Mouse (Mus musculus) lung, postnatal 4 days (tissue): ENCODE measurements around the gene Trim6.
"Not testable (repeated sequence)": the region's sequence is repeated elsewhere in the genome, so short reads cannot be mapped to it uniquely, and the experiment has no call there.

ENCODE experiments used
- DNase-seq, 2 experiments: peaks; one replicate each; pipeline ENCODE4 v3.0.0; 2021

Gene Trim6

DNA sequence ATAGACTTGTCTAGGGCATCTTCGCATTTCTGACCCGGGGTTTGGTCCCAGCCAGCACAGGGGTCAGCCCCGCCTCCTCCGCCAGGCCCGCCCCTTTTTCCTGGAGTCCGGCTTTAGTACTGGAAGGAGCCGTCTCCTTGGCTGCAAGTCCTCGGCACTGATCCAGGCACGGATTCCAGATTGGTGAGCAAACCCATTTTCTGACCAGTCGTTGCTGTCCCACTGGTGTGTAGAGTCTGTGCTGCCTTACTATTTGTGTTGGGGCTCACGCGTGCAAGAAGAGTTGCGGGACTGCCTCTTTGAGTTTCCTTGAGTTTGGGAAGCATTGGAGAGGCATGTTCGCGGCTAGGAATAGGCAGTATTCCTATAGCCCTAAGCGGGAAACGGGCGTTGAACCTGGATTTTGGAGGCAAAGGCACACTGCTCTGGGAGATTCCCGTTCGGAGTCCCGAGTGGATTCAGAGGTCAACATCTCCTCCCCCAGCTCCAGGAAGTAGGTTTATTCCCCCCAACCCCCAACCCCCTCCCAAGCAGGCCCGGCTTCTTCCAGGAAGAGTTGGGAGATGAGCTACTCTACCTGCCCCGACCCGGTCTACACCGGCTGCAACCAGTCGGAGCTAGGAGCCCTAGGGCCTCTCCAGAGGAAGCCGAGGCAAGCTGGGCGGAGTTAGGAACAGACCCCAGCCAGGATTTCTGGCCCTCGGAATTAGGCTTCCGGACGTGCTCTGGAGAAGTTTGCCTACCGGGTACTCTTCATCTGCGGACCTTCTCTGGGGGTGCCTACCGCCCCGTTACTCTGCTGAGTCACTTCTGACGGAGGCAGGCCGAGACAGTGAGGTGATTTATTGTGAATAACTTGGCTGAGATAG, at the start of gene Trim6:
Trim6 (plus strand) TSS at position 93 of the 869 bp plus-strand sequence.
- DNase-seq: peak; percentile 81 to 86

DNA sequence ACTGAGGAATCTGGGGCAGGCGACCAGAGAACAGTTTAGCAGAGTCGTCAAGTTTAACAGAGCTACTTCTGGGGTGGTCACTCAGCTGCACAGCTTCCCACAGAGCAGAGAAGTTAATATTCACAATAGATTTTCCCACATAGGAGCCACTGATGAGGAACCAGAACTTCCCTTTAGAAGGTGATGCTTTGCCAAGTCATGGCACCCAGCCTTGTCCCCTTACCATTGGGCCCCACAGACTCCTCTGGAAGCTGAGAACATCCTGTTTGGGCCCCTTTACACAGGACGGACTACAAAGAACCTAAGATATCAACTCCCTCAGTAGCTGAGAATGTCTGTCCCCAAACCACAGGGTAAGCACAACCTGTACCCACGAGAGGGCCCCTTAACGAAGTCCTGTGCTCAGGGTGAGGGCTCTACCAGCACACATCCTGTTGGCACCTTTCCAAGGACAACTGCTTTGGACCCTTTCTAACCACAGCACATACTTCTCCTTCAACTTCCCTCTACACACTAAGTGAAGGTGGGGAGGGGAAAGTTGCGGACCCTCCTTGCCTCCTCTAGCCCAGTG, 48.9 kb upstream of the Trim6 start:
- DNase-seq: no peak

DNA sequence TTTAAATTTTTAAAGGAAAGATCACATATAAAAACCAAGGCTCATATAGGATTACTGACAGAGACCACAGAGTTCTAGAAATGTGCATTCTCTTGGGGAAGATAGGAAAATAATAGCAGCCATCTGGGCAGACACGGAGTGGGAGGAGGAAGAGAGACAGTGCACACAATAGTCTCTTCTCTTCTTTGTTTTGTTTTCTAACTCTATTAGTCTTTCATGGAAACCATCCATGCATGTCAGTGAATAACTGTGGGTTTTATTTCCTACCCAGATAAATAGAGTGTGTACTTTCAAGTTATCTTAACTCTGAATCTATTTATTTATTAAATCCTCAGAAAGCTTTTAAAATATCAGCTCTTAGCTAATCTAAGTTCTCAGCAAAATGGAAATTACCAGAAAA, 43.5 kb upstream of the Trim6 start:
- DNase-seq: no peak

DNA sequence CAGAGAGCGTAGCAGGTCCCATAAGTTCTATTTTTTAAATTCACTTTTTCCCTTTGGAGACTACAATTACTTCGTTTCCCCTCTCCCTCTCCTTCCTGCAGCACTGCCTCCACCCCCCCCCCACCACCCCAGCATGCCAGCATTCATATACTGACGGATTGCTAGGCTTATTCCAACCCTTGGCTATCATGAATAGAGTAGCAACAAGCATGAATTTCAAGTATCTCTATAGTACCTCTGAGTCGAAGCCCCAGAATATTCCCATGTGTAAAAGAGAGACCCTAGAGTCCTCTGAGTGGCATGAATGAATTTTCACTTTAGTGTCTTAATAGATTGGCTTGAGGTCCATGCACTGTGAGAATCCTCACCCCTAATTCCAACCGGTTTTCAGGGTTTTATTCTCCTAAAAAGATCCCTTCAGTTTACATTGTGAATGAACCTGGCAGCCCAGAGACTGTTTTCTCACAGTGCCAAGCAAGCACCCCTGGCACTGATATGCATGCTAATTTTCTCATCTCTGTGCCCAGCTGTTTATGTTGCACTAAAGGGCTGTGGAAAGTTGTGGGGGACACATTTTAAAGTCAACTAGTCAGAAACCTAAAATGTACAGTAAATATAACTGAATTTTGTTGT, 40.1 kb upstream of the Trim6 start:
- DNase-seq: no peak

DNA sequence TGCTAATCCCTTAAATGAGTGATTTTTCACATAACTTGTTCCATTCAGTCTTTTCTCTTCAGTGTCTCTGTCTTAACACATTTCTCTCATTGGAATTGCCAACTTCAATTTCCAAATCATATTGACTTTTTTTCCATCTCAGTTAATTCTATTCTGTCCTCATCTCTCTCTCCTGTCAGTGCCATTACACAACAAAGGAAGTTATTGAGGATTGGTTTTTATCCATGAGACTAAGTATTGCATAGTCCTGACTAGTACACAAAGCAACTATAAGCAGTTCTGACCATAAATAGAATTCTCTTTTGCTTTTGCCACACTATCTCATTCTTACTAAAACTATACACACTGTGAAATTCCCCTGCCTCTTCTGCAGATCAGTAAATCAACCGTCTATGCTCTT, 39.5 kb upstream of the Trim6 start:
- DNase-seq: no peak

DNA sequence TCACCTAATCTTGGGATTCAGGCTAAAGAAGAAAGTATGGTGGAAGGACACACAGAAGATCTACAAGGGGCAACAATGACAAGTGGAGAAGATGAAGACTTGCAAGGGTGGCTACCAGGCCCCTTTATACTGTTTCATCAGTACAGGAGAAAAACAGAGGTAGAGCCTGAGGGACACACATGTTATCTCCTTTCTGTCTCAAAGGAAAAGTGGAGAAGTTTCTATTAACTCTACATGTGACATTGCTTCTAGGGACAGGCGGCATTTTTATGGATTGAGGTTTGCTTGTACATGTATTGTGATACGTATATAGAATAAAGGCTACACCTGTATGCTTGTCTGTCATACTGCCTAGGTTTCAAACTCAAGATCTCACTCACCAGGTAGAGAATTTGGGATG, 35.3 kb upstream of the Trim6 start, which contains the start of gene Olfr648:
Olfr648 (minus strand) TSS at position 101 of the 400 bp plus-strand sequence.
- no peak for DNase-seq

DNA sequence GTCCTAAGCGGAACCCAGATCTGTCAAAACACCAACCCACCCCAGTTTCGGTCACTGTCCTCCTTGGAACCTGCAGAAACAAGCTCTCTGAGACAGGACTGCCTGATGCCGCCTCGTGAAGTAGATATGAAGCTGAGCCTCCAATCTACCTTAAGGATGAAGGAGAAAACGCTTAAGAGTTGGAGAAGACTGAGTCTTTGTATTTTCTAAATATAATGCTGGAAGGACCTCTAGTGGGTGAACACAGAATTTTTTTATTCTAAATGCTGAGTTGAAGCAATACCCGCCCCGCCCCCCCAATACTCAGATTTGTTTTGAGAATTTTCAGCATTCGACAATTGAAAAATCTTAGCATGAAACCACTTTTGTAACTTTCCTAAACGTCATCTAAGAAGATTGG, 27.3 kb upstream of the Trim6 start:
- DNase-seq: no peak

DNA sequence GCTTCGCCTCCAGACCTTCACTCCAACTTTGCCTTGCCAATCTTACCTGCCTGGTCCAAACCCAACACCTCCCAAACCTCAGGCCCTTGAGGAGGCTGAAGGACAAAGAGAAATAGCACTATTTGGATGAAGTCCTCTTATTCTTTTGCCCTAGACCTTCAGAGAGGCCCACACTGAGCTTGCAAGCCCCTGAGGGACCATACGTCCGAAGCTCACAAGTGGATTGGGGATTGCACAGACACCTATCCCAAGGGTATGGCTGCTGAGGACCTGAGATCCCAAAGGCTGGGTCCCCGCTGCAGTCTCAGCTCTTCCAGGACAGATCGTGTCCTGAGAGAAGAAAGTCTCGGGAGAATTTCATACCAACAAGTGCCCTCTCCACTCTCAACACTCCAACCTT, 22.7 kb upstream of the Trim6 start, which contains the start of gene Olfr649:
Olfr649 (minus strand) TSS at position 101 of the 400 bp plus-strand sequence.
- no peak for DNase-seq

DNA sequence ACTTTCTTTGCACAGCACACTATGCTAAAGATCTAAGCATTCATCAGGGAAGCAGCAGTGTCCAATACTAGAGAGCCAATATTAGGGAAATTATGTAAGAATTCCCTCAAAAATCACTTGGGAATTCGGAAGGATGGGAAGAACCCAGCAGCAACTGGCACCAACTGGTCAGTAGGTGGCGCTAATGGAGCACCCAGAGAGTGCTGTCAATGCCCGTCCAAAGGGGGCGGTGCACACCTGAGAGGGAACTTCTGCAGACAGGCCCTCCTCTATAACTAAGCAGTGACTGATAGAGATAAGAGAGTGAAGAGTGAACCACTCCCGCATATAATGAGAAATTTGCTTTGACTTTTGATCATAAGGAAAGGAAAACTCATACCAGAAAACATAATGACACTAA, 18.8 kb upstream of the Trim6 start:
- DNase-seq: peak; percentile 60 to 77

DNA sequence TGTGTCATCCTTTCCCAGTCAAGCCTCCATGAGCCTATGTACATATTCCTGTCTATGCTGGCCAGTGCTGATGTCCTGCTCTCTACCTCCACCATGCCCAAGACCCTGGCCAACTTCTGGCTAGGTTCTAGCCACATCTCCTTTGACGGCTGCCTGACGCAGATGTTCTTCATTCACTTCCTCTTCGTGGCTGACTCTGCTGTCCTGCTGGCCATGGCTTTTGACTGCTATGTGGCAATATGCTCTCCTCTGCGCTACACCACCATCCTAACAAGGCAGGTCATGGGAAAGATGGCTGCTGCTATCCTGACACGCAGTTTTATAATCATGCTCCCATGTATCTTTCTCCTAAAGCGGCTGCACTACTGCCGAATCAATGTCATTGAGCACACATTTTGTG, 12.4 kb upstream of the Trim6 start:
- DNase-seq: peak; percentile 26 to 27

DNA sequence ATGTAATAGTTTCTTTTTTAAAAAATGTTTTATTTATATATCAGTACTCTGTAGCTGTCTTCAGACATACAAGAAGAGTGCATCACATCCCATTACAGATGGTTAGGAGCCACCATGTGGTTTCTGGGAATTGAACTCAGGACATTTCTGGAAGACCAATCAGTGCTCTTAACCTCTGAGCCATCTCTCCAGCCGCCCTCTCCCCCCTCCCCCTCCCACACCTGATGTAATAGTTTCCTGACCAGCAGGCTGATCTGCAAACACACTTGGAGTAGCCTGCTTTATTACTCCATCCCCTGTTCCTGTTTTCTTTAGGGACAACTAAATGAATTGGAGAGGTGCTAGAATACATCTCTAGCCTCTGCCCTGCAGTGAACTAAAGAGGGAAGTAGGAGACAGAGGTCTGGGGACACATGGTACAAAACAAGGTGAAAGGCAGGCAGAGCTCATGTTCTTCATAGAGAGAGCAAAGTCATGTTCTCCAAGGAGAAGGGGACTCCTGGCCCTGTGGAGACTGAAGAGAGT, 2.5 kb upstream of the Trim6 start:
- no peak for DNase-seq

DNA sequence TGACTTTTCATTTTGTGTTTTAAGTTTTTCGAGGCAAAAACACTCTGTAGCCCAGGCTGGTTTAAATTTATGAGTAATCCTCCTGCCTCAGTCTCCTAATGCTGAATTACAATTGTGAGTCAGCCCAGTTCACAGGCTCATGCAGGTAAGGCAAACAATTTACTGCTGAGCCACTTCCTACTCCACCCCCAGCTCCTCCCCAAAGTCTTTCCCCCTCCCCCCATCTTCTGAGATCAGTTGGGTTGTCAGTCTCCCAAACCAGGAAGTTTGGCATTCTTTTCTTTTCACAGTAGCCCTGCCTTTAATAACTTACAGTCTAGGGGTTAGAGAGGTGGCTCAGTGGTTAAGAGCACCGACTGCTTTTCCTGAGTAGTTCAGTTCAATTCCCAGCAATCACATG, 712 bp upstream of the Trim6 start:
- no peak for DNase-seq

DNA sequence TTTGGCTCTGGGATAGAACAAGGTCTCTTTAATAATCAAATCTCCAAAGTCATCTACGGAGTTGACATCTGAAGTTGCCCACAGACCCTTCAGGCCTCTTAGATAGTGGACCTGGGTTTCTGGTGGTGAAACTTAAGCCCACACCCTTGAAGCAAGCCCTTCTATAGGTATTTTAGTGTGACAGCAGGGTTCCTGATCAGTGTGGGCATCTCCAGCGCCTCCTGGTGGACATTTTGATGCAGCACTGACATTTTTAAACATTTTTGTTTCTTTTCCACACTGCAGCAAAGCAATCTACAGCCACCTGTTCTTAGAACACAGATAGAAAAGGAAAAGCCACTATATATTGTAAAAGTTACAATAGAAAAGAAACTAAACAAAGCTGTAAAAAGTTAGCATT, 12.6 kb downstream of the Trim6 start:
- DNase-seq: peak in 1 of 2 experiments; percentile 52

DNA sequence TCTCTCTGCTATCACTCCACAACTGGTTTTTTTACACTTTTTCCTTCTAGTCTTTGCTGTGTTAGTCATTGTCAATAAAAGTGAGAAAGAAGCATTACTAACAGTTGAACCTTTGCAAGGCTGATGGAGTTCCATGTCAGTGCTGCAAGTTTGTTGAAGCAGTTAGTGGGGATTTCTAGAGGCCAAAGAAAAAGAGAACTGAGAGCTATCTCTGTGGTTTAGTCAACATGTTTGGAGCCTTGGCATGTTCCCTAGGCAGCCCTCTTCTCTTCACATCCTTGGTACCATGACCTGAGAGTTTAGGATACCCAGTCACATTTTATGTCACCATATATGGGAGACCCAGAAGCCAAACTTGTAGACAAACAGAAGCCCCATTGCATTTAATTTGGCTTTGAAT, 22.3 kb downstream of the Trim6 start:
- DNase-seq: no peak

DNA sequence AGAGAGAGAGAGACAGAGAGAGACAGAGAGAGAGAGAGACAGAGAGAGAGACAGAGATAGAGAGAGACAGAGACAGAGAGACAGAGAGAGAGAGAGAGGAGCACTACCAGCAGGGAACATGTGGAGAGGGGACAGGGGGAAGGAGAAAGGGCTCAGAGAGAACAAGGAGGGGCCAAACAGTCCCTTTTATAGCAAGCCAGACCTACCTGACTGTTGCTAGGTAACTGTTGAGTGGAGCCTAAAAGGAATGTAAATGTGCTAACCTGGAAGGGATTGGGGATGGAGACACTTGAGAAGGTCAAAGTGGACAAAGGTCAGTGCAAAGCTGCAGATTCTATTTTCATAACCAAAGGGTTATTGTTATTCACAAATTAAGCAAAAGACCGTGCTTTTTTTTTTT, 25.0 kb downstream of the Trim6 start:
- DNase-seq: no peak

DNA sequence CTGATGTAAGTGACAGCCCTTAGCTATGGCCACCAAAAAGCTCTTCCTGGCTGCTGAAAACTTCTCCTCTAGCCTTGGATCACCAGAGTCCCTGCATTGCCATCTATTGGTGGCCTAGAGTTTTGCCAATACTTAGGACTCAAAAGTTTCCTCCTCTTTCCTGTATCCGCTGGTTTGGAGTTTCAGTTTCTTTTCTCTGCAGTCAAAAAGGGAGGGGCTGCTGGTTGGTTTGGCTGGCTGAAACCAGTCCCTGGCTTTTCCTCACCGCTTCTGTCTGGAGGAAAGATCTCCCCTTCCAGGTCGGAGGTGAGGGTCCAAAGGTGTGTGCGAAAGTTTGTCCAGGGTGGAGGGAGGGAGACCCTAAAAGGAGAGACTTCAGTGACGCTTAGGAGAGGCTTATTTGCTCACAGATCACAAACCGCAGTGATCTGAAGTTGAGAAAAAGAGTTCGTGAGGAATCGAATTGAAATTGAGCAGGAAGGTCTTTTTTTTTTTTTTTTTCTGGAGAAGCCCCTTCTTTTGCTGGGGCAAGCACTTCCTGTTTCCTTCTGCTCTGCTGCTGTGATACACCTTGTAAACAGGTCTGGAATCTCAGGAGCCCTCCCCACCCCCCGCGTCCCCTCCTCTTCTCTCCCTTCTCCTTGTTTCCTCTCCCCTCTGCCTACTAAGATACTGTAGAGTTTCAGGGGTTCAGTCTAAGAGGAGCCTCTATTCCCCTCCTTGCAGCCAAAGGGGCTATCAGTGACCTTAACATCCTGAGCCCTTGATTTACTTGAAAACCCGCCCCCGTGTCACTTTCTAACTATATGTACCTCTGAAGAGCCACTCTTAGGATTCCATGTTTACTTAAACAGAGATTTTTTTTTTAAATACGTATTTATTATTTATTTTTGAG, 25.9 kb downstream of the Trim6 start, which contains the start of gene Trim34a:
Trim34a (plus strand) TSS at position 171 of the 895 bp plus-strand sequence.
- peak; percentile 34 to 71 for DNase-seq

DNA sequence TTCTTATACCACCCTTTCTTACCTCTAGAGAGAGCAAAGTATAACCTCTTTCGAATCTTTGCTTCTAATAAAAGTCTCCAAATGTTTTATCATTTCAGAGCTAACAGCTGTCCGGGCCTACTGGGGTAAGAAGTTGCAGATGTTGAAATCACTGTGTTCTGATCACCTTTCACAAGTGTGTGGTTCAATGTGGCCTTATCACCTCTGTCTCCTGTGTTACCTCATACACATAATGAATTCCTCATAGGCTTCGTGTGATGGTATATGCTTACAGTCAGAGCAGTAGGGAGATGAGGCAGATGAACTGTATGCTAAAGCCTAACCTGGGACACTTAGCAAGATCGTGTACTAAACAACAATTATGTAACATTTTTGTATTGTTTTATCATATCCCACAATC, 41.8 kb downstream of the Trim6 start:
- DNase-seq: not testable (repeated sequence)

DNA sequence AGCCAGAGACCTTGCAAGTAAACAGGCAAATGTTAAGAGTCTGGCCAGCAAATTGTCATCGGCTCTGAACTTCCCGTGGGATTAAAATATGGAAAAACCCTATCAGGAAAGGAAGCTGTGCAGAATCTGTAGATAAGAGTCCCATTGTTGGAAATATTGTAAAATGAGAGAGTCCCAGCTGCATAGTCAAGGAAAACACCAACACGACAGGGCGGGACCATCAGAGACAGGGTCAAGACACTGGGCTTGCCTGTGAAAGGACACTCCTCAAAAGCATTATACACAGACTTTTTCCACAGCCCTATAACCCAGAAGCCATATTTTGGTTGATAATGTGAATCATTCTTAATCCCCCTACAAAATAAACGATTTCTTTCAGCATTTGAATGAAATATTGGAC, 46.7 kb downstream of the Trim6 start:
- not testable (repeated sequence) for DNase-seq

DNA sequence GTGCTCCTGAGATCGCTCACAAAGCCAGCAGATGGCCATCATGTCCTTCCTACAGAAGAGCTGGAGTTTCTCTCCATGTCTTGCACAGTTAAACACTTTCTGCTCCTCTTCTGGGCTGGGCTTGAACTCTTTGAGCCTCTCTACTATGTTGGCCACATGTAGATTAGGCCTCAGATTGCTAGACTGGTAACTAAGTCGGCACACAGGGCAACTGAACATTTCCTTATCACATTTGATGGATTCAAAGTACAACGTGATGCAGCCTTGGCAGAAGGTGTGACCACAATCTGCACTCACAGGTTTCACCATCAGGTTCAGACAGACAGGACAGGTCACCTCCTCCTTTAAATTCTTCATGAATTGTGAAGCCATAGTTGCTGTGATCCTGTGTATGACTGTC, 60.8 kb downstream of the Trim6 start:
- not testable (repeated sequence) for DNase-seq
